Mouse (Mus musculus): ENCODE data around the gene Tgfb2.

Tgfb2 gene

GRCm38 (mm10) chr1:186705915-186706248 lies at the start of gene Tgfb2:
Gene Tgfb2 (minus strand): TSS chr1:186705989.
- DNase-seq (ENCODE audit: low spot score), result no peak

GRCm38 (mm10) chr1:186749675-186750283 lies 44.0 kb upstream of the Tgfb2 start:
- no peak for DNase-seq (ENCODE audit: low spot score)

GRCm38 (mm10) chr1:186748724-186749653 lies 43.2 kb upstream of the Tgfb2 start, which contains the start of gene Rrp15:
Gene Rrp15 (minus strand): TSS chr1:186749358.
- DNase-seq (ENCODE audit: low spot score), result peak; percentile 84

- DNase-seq (ENCODE audit: low spot score), result no peak
These were observed 34.0 kb upstream of the Tgfb2 start for GRCm38 (mm10) chr1:186739828-186740227.

- DNase-seq (ENCODE audit: low spot score), result no peak
These were observed 29.7 kb upstream of the Tgfb2 start for GRCm38 (mm10) chr1:186735537-186735936.

GRCm38 (mm10) chr1:186733052-186733451 lies 27.3 kb upstream of the Tgfb2 start:
- no peak for DNase-seq (ENCODE audit: low spot score)

- DNase-seq (ENCODE audit: low spot score), result no peak
These were observed 23.0 kb upstream of the Tgfb2 start for GRCm38 (mm10) chr1:186728778-186729177.

- DNase-seq (ENCODE audit: low spot score), result no peak
These were observed 20.3 kb upstream of the Tgfb2 start for GRCm38 (mm10) chr1:186726117-186726516.

GRCm38 (mm10) chr1:186722299-186722698 lies 16.5 kb upstream of the Tgfb2 start:
- DNase-seq (ENCODE audit: low spot score), result no peak

GRCm38 (mm10) chr1:186721846-186722245 lies 16.1 kb upstream of the Tgfb2 start:
- peak; percentile 80 for DNase-seq (ENCODE audit: low spot score)

GRCm38 (mm10) chr1:186721166-186721565 lies 15.4 kb upstream of the Tgfb2 start:
- no peak for DNase-seq (ENCODE audit: low spot score)

GRCm38 (mm10) chr1:186719708-186720107 lies 13.9 kb upstream of the Tgfb2 start:
- no peak for DNase-seq (ENCODE audit: low spot score)

- DNase-seq (ENCODE audit: low spot score), result no peak
These were observed 13.1 kb upstream of the Tgfb2 start for GRCm38 (mm10) chr1:186718881-186719280.

- DNase-seq (ENCODE audit: low spot score), result no peak
These were observed 9.4 kb upstream of the Tgfb2 start for GRCm38 (mm10) chr1:186714980-186715896.

GRCm38 (mm10) chr1:186714215-186714614 lies 8.4 kb upstream of the Tgfb2 start:
- DNase-seq (ENCODE audit: low spot score), result no peak

- DNase-seq (ENCODE audit: low spot score), result no peak
These were observed 7.1 kb upstream of the Tgfb2 start for GRCm38 (mm10) chr1:186712802-186713471.

- DNase-seq (ENCODE audit: low spot score), result peak; percentile 46
These were observed 430 bp downstream of the Tgfb2 start for GRCm38 (mm10) chr1:186705203-186705914.

- no peak for DNase-seq (ENCODE audit: low spot score)
These were observed 1.6 kb downstream of the Tgfb2 start for GRCm38 (mm10) chr1:186703980-186704701.

GRCm38 (mm10) chr1:186703256-186703979 lies 2.4 kb downstream of the Tgfb2 start:
- DNase-seq (ENCODE audit: low spot score), result no peak
